Mouse (Mus musculus) cerebellum, adult 18-20 months (tissue): Measurements from ENCODE around the gene Gm5965.
"Not testable (repeated sequence)": the region's sequence is repeated elsewhere in the genome, so short reads cannot be mapped to it uniquely, and the experiment has no call there.

Source experiments
- DNase-seq, 2 experiments: peaks; one replicate each; pipeline ENCODE4 v3.0.0; 2021

Gene Gm5965

GRCm38 (mm10) chr16:88777596-88777995, at the start of gene Gm5965:
Gene Gm5965 (plus strand): TSS chr16:88777896.
- no peak for DNase-seq

- DNase-seq = peak; percentile 8 to 9
Measured at GRCm38 (mm10) chr16:88728812-88729275, 48.9 kb upstream of the Gm5965 start, which contains the start of gene Krtap13-1. Gene Krtap13-1 (plus strand): TSS chr16:88728862.

DNA sequence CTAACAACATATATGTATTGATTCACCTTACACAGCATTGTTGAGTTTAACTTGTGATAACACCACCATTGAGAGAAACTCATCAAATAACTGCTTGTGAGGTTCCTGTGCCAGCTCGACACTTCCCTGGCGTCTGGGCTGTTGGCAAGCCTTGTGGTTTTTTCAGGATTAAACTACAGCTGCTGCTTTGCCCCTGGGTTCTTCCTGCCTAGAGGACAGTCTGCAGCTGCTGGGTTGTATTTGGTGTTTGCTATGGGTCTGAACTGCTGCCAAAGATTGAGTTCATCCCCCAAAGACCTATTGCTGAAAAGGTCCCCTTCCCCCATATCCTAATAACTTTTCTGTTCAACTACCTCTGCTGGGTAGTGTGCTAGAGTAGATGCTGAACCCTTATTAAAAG, 42.3 kb upstream of the Gm5965 start:
- no peak for DNase-seq

GRCm38 (mm10) chr16:88744750-88745340, 32.9 kb upstream of the Gm5965 start:
- no peak for DNase-seq

DNA sequence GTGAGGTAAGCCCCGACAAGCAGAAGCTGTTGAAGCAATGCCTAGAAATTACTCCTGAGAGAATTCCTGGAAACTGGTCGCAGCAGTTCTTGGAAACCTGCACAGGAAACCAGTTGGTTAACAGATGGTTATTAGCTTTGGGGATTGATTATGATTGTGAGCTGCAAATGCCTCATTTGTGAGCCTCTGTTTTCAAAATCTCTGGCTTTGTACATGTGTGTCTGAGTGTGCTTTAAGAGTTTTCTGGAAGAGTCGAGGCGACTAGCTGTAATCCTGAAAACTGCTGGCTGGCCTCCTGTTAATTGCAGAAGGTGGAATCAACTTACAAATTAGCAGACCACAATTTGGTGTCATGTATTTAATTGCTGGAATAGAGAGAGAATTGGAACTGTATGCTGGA, 29.8 kb upstream of the Gm5965 start:
- no peak for DNase-seq

DNA sequence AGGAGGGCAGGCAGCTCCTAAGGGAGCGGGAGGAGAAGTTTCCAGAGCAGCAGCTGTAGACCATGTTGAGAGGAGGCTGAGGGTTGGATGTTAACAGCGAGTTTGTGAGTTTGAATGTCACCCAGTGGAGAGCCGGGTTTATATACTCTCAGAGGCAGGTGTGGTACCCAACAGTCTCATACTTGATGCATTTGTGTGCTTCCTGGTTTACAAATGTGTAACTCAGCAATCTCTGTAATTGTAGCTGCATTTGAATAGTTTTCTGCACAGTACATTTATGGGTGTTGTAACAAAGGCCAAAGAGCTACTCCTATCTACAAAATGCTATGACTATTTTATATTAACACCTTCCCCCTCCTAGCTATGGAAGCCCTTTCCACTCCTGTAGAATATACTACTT, 26.2 kb upstream of the Gm5965 start, which contains the start of gene Krtap13:
TSS of gene Krtap13 (minus strand) at position 101 of the 400 bp plus-strand sequence.
- DNase-seq = not testable (repeated sequence)

- not testable (repeated sequence) for DNase-seq
Measured at GRCm38 (mm10) chr16:88758547-88758946, 19.1 kb upstream of the Gm5965 start, which contains the start of gene 2310034C09Rik. Gene 2310034C09Rik (plus strand): TSS chr16:88758847.

- DNase-seq = no peak
Measured at GRCm38 (mm10) chr16:88774106-88774505, 3.6 kb upstream of the Gm5965 start, which contains the start of gene 2310057N15Rik. Gene 2310057N15Rik (minus strand): TSS chr16:88774206.

- no peak for DNase-seq
Measured at GRCm38 (mm10) chr16:88786786-88787185, 9.1 kb downstream of the Gm5965 start.

DNA sequence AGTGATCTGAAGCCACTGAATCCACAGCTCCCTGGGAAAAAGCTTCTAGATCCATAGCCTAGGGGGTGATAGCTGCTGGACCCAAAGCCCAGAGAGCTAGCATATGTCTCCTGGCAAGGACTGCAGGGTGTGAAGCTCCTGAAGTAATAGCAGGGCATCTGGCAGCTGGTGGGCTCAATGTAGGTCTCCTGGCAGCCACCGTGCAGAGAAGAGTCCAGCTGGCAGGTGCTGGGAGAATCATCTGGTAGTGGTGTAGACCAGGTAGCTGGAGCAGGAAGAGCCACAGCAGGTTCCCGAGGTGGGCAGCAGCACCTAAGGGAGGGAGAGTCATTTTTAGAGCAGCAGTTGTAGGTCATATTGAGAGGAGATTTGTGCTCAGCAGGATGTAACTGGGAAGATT, 34.1 kb downstream of the Gm5965 start, which contains the start of gene Gm20741:
TSS of gene Gm20741 (minus strand) at position 394 of the 400 bp plus-strand sequence.
- peak; percentile 41 to 50 for DNase-seq

DNA sequence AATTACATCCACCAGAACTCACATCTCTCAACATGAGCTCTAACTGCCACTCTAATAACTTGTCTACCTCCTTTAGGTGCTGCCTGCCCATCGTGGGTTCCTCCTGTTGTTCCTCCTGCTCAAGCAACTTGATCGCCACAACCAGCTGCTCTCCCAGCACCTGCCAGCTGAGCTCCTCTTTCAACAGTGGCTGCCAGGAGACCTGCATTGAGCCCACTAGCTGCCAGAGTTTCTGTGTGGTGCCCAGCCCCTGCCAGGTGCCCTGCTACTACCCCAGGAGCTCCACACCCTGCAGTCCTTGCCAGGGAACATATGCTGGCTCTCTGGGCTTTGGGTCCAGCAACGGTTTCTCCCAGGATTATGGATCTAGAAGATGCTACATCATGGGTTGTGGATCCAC, 42.4 kb downstream of the Gm5965 start, which contains the start of gene Krtap15:
TSS of gene Krtap15 (plus strand) at position 150 of the 400 bp plus-strand sequence.
- no peak for DNase-seq

GRCm38 (mm10) chr16:88823736-88824135, 46.0 kb downstream of the Gm5965 start:
- peak; percentile 4 to 13 for DNase-seq

- DNase-seq = no peak
Measured at GRCm38 (mm10) chr16:88826095-88826652, 48.5 kb downstream of the Gm5965 start, which contains the start of gene Krtap14. Gene Krtap14 (minus strand): TSS chr16:88826145.

DNA sequence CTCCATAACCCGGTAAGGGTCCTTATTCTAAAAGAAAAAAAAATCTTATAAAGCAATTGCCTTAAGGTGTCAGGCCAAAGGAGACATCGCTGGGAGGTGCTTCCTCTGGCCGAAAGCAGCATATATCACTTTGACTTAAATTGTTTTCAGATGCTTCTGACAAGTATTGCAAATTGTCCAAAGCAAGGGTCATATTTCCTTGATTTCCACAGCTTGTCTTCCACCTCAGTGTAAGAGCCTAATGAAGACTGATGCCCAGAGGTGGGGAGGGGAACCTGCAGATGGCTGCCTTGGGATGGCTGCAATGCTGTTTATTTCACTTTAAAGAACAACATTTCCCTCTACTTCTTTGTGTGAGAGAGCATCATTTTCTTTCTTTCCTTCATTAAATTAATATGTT, 49.3 kb downstream of the Gm5965 start:
- no peak for DNase-seq
